Mouse (Mus musculus): ENCODE measurements around the gene Bloc1s4. TPM values are rescaled to one million over a fixed set of nuclear protein-coding genes. Genes with fewer than 3 reads are reported as not detected.

Gene Bloc1s4
- total RNA-seq, 1 experiment: 19.1 TPM

- no peak overlapping the region for H3K27ac ChIP-seq (ENCODE audit: insufficient read depth, low read depth, low read length, poor library complexity, severe bottlenecking)
- no peaks in the 10 kb centered on the region for H3K4me1 ChIP-seq (ENCODE audit: control insufficient read depth in 2 of 2, insufficient read depth in 2 of 2, low read length in 2 of 2, poor library complexity in 1 of 2)
- no peak for TF ChIP-seq ZNF384 (IDR thresholded peaks at IDR 0.05; ENCODE audit: low read depth, low read length)
- TF ChIP-seq CHD2 (IDR thresholded peaks at IDR 0.05; ENCODE audit: low read depth, low read length): no peak
- no peak for TF ChIP-seq HCFC1 (IDR thresholded peaks at IDR 0.05; ENCODE audit: borderline replicate concordance, insufficient read depth, low read length)
- no peak for TF ChIP-seq MAFK (IDR thresholded peaks at IDR 0.05; ENCODE audit: insufficient read depth, low read depth, low read length)
- TF ChIP-seq ZC3H11A (IDR thresholded peaks at IDR 0.05; ENCODE audit: borderline replicate concordance, low read depth, low read length): no peak
- in situ Hi-C loops (cut with MboI; ENCODE audit: low sequenced_read_pairs in 2 of 2, unreplicated experiment in 2 of 2): no loop called here
- no peak overlapping the region for H3K4me3 ChIP-seq (ENCODE audit: insufficient read depth in 1 of 2, low read depth in 1 of 2, low read length in 2 of 2, poor library complexity in 1 of 2, severe bottlenecking in 1 of 2)
- H3K9me3 ChIP-seq (ENCODE audit: control insufficient read depth, insufficient read depth, low read depth, low read length): no peaks in the 10 kb centered on the region
- no peaks in the 10 kb centered on the region for H3K36me3 ChIP-seq (ENCODE audit: control insufficient read depth, insufficient read depth, low read length, poor library complexity, severe bottlenecking)
- no peak for DNase-seq (ENCODE audit: low read depth, low spot score)
- H3K9ac ChIP-seq (ENCODE audit: insufficient read depth, low read depth, low read length, poor library complexity, severe bottlenecking): no peak overlapping the region
These were observed 18.5 kb downstream of the Bloc1s4 start for GRCm38 (mm10) chr5:36729923-36730322.

- H3K9me3 ChIP-seq (ENCODE audit: control insufficient read depth, insufficient read depth, low read depth, low read length): no peaks in the 10 kb centered on the region
- no peak overlapping the region for H3K27ac ChIP-seq (ENCODE audit: insufficient read depth, low read depth, low read length, poor library complexity, severe bottlenecking)
- no peaks in the 10 kb centered on the region for H3K36me3 ChIP-seq (ENCODE audit: control insufficient read depth, insufficient read depth, low read length, poor library complexity, severe bottlenecking)
- DNase-seq (ENCODE audit: low read depth, low spot score): no peak
- H3K4me1 ChIP-seq (ENCODE audit: control insufficient read depth in 2 of 2, insufficient read depth in 2 of 2, low read length in 2 of 2, poor library complexity in 1 of 2): no peaks in the 10 kb centered on the region
- no peak overlapping the region for H3K9ac ChIP-seq (ENCODE audit: insufficient read depth, low read depth, low read length, poor library complexity, severe bottlenecking)
- TF ChIP-seq HCFC1 (IDR thresholded peaks at IDR 0.05; ENCODE audit: borderline replicate concordance, insufficient read depth, low read length) (no peak), MAFK (IDR thresholded peaks at IDR 0.05; ENCODE audit: insufficient read depth, low read depth, low read length) (no peak), ZNF384 (IDR thresholded peaks at IDR 0.05; ENCODE audit: low read depth, low read length) (no peak), ZC3H11A (IDR thresholded peaks at IDR 0.05; ENCODE audit: borderline replicate concordance, low read depth, low read length) (no peak), CHD2 (IDR thresholded peaks at IDR 0.05; ENCODE audit: low read depth, low read length) (no peak)
- in situ Hi-C loops (cut with MboI; ENCODE audit: low sequenced_read_pairs in 2 of 2, unreplicated experiment in 2 of 2): no loop called here
- no peak overlapping the region for H3K4me3 ChIP-seq (ENCODE audit: insufficient read depth in 1 of 2, low read depth in 1 of 2, low read length in 2 of 2, poor library complexity in 1 of 2, severe bottlenecking in 1 of 2)
These were observed 19.4 kb downstream of the Bloc1s4 start for GRCm38 (mm10) chr5:36729086-36729473.

- no peak for TF ChIP-seq CHD2 (IDR thresholded peaks at IDR 0.05; ENCODE audit: low read depth, low read length)
- TF ChIP-seq ZNF384 (IDR thresholded peaks at IDR 0.05; ENCODE audit: low read depth, low read length): no peak
- no peak for TF ChIP-seq ZC3H11A (IDR thresholded peaks at IDR 0.05; ENCODE audit: borderline replicate concordance, low read depth, low read length)
- TF ChIP-seq MAFK (IDR thresholded peaks at IDR 0.05; ENCODE audit: insufficient read depth, low read depth, low read length): no peak
- no peak for TF ChIP-seq HCFC1 (IDR thresholded peaks at IDR 0.05; ENCODE audit: borderline replicate concordance, insufficient read depth, low read length)
- Histone ChIP-seq H3K4me3 (ENCODE audit: insufficient read depth in 1 of 2, low read depth in 1 of 2, low read length in 2 of 2, poor library complexity in 1 of 2, severe bottlenecking in 1 of 2) (no peak overlapping the region), H3K9me3 (ENCODE audit: control insufficient read depth, insufficient read depth, low read depth, low read length) (no peaks in the 10 kb centered on the region), H3K9ac (ENCODE audit: insufficient read depth, low read depth, low read length, poor library complexity, severe bottlenecking) (no peak overlapping the region), H3K4me1 (ENCODE audit: control insufficient read depth in 2 of 2, insufficient read depth in 2 of 2, low read length in 2 of 2, poor library complexity in 1 of 2) (no peaks in the 10 kb centered on the region), H3K36me3 (ENCODE audit: control insufficient read depth, insufficient read depth, low read length, poor library complexity, severe bottlenecking) (no peaks in the 10 kb centered on the region), H3K27ac (ENCODE audit: insufficient read depth, low read depth, low read length, poor library complexity, severe bottlenecking) (no peak overlapping the region)
- in situ Hi-C loops (cut with MboI; ENCODE audit: low sequenced_read_pairs in 2 of 2, unreplicated experiment in 2 of 2): no loop called here
- no peak for DNase-seq (ENCODE audit: low read depth, low spot score)
These were observed 19.9 kb downstream of the Bloc1s4 start for GRCm38 (mm10) chr5:36728403-36729085.

GRCm38 (mm10) chr5:36727776-36728175, 20.7 kb downstream of the Bloc1s4 start:
- Histone ChIP-seq H3K4me1 (ENCODE audit: control insufficient read depth in 2 of 2, insufficient read depth in 2 of 2, low read length in 2 of 2, poor library complexity in 1 of 2) (no peaks in the 10 kb centered on the region), H3K27ac (ENCODE audit: insufficient read depth, low read depth, low read length, poor library complexity, severe bottlenecking) (no peak overlapping the region), H3K36me3 (ENCODE audit: control insufficient read depth, insufficient read depth, low read length, poor library complexity, severe bottlenecking) (no peaks in the 10 kb centered on the region), H3K4me3 (ENCODE audit: insufficient read depth in 1 of 2, low read depth in 1 of 2, low read length in 2 of 2, poor library complexity in 1 of 2, severe bottlenecking in 1 of 2) (no peak overlapping the region), H3K9ac (ENCODE audit: insufficient read depth, low read depth, low read length, poor library complexity, severe bottlenecking) (no peak overlapping the region), H3K9me3 (ENCODE audit: control insufficient read depth, insufficient read depth, low read depth, low read length) (no peaks in the 10 kb centered on the region)
- in situ Hi-C loops (cut with MboI; ENCODE audit: low sequenced_read_pairs in 2 of 2, unreplicated experiment in 2 of 2): no loop called here
- DNase-seq (ENCODE audit: low read depth, low spot score): no peak
- TF ChIP-seq MAFK (IDR thresholded peaks at IDR 0.05; ENCODE audit: insufficient read depth, low read depth, low read length): no peak
- TF ChIP-seq ZNF384 (IDR thresholded peaks at IDR 0.05; ENCODE audit: low read depth, low read length): no peak
- TF ChIP-seq HCFC1 (IDR thresholded peaks at IDR 0.05; ENCODE audit: borderline replicate concordance, insufficient read depth, low read length): no peak
- no peak for TF ChIP-seq ZC3H11A (IDR thresholded peaks at IDR 0.05; ENCODE audit: borderline replicate concordance, low read depth, low read length)
- TF ChIP-seq CHD2 (IDR thresholded peaks at IDR 0.05; ENCODE audit: low read depth, low read length): no peak

Data from ES-E14 (cell line).